8 mouse cellular contexts compared by ENCODE assay signal in genomic region chr10:46697363-46698246, GRCm38 (mm10).
DNase-seq lines count a peak whose midpoint lies in the region; ATAC-seq lines count a peak whose summit lies in the region.

No protein-coding gene starts in this region.

- H3K4me1 ChIP-seq in heart, embryonic 10.5 days, result no peaks in the 10 kb centered on the region
- 0 out of 2 replicates have a peak, but pooled peaks cover 7% of the 10 kb centered on the region for H3K4me1 ChIP-seq in embryonic facial prominence, embryonic 14.5 days (ENCODE audit: control insufficient read depth, insufficient read depth, low read length)
- no peaks in the 10 kb centered on the region for H3K4me1 ChIP-seq in hindbrain, embryonic 14.5 days (replicated peaks; ENCODE audit: control insufficient read depth, insufficient read depth, low read length)
- no peaks in the 10 kb centered on the region for H3K4me1 ChIP-seq in lung, embryonic 15.5 days
- no peaks in the 10 kb centered on the region for H3K4me1 ChIP-seq in stomach, embryonic 14.5 days (ENCODE audit: control insufficient read depth, insufficient read depth, low read length)

- H3K4me3 ChIP-seq in heart, embryonic 10.5 days, result no peak overlapping the region
- no peak overlapping the region for H3K4me3 ChIP-seq in embryonic facial prominence, embryonic 14.5 days (ENCODE audit: low read depth, low read length)
- H3K4me3 ChIP-seq in hindbrain, embryonic 14.5 days (replicated peaks; ENCODE audit: low read length), result no peak overlapping the region
- H3K4me3 ChIP-seq in lung, embryonic 15.5 days, result no peak overlapping the region
- no peak overlapping the region for H3K4me3 ChIP-seq in stomach, embryonic 14.5 days (ENCODE audit: low read depth, low read length)

- H3K36me3 ChIP-seq in heart, embryonic 10.5 days, result no peaks in the 10 kb centered on the region
- no peaks in the 10 kb centered on the region for H3K36me3 ChIP-seq in embryonic facial prominence, embryonic 14.5 days (ENCODE audit: control insufficient read depth, insufficient read depth, low read length)
- H3K36me3 ChIP-seq in hindbrain, embryonic 14.5 days (replicated peaks; ENCODE audit: control insufficient read depth, insufficient read depth), result no peaks in the 10 kb centered on the region
- no peaks in the 10 kb centered on the region for H3K36me3 ChIP-seq in lung, embryonic 15.5 days
- no peaks in the 10 kb centered on the region for H3K36me3 ChIP-seq in stomach, embryonic 14.5 days (ENCODE audit: control insufficient read depth, insufficient read depth, low read length)

- H3K9ac ChIP-seq in embryonic facial prominence, embryonic 14.5 days (ENCODE audit: low read depth, low read length), result no peak overlapping the region
- H3K9ac ChIP-seq in hindbrain, embryonic 14.5 days, result no peak overlapping the region
- H3K9ac ChIP-seq in lung, embryonic 15.5 days, result no peak overlapping the region
- H3K9ac ChIP-seq in stomach, embryonic 14.5 days (replicated peaks; ENCODE audit: low read depth, low read length), result no peak overlapping the region

- H3K9me3 ChIP-seq in heart, embryonic 10.5 days, result no peaks in the 10 kb centered on the region
- H3K9me3 ChIP-seq in embryonic facial prominence, embryonic 14.5 days (ENCODE audit: control insufficient read depth, low read length), result no peaks in the 10 kb centered on the region
- H3K9me3 ChIP-seq in hindbrain, embryonic 14.5 days (ENCODE audit: control insufficient read depth, low read length), result no peaks in the 10 kb centered on the region
- no peaks in the 10 kb centered on the region for H3K9me3 ChIP-seq in lung, embryonic 15.5 days
- no peaks in the 10 kb centered on the region for H3K9me3 ChIP-seq in stomach, embryonic 14.5 days (ENCODE audit: control insufficient read depth, low read depth, low read length)

- peak; percentile 36 to 52 for DNase-seq in heart, adult 18-20 months
- DNase-seq in heart, embryonic 10.5 days (ENCODE audit: low spot score), result no peak
- DNase-seq in ZHBTc4 (ENCODE audit: low read depth, low spot score), result peak; percentile 14
- DNase-seq in embryonic facial prominence, embryonic 14.5 days (ENCODE audit: low spot score), result peak; percentile 90
- peak; percentile 76 for DNase-seq in hindbrain, embryonic 14.5 days (ENCODE audit: low spot score)
- no peak for DNase-seq in gastrocnemius, postnatal 14 days

- H3K27ac ChIP-seq in heart, embryonic 10.5 days, result no peak overlapping the region
- H3K27ac ChIP-seq in embryonic facial prominence, embryonic 14.5 days (replicated peaks; ENCODE audit: low read depth, low read length), result no peak overlapping the region
- peak overlapping the region; percentile 45; the same call in 1 of the 2 replicates for H3K27ac ChIP-seq in hindbrain, embryonic 14.5 days
- no peak overlapping the region for H3K27ac ChIP-seq in lung, embryonic 15.5 days
- no peak overlapping the region for H3K27ac ChIP-seq in stomach, embryonic 14.5 days (ENCODE audit: low read length)

- intact Hi-C loops in gastrocnemius, postnatal 14 days (cut with DNase I; ENCODE audit: low total_unique reads), result no loop called here

- peak; percentile 79 for ATAC-seq in embryonic facial prominence, embryonic 14.5 days (ENCODE audit: low read depth)
- ATAC-seq in hindbrain, embryonic 14.5 days (ENCODE audit: low FRiP score), result peak; percentile 95
- ATAC-seq in lung, embryonic 15.5 days (ENCODE audit: borderline replicate concordance, extremely low read depth, low FRiP score, low TSS enrichment), result peak; percentile 85; the same call in 1 of the 2 replicates
- peak; percentile 82; the same call in 1 of the 2 replicates for ATAC-seq in stomach, embryonic 14.5 days (ENCODE audit: insufficient number of reproducible peaks, insufficient read depth, low FRiP score, low read depth)

- no peaks in the 10 kb centered on the region for H3K27me3 ChIP-seq in heart, embryonic 10.5 days (ENCODE audit: insufficient read depth, poor library complexity, severe bottlenecking)
- H3K27me3 ChIP-seq in embryonic facial prominence, embryonic 14.5 days (replicated peaks; ENCODE audit: control insufficient read depth, insufficient read depth, low read length), result no peaks in the 10 kb centered on the region
- no peaks in the 10 kb centered on the region for H3K27me3 ChIP-seq in hindbrain, embryonic 14.5 days (ENCODE audit: control insufficient read depth, insufficient read depth, low read length)
- no peaks in the 10 kb centered on the region for H3K27me3 ChIP-seq in lung, embryonic 15.5 days
- no peaks in the 10 kb centered on the region for H3K27me3 ChIP-seq in stomach, embryonic 14.5 days (ENCODE audit: control insufficient read depth, insufficient read depth, low read length)

- 60% methylated on average over 2 of the region's 2 CpGs for WGBS in heart, embryonic 10.5 days
- 25% methylated on average over 2 of the region's 2 CpGs for WGBS in embryonic facial prominence, embryonic 14.5 days
- WGBS in hindbrain, embryonic 14.5 days, result 39% methylated on average over 2 of the region's 2 CpGs
- WGBS in lung, embryonic 15.5 days, result 29% methylated on average over 2 of the region's 2 CpGs
- 36% methylated on average over 2 of the region's 2 CpGs for WGBS in stomach, embryonic 14.5 days

- H3K4me2 ChIP-seq in embryonic facial prominence, embryonic 14.5 days (ENCODE audit: low read depth, low read length), result no peak overlapping the region
- H3K4me2 ChIP-seq in hindbrain, embryonic 14.5 days (replicated peaks), result no peak overlapping the region
- H3K4me2 ChIP-seq in lung, embryonic 15.5 days, result no peak overlapping the region
- no peak overlapping the region for H3K4me2 ChIP-seq in stomach, embryonic 14.5 days (replicated peaks; ENCODE audit: low read depth, low read length)

Comparison
In these comparisons a context has a peak if more than half of its experiments do, and no peak if none do; other contexts are left out.
1. DNase-seq: peak in heart, adult 18-20 months (2 of 2), ZHBTc4 (single experiment), embryonic facial prominence, embryonic 14.5 days (single experiment) and hindbrain, embryonic 14.5 days (single experiment); none in heart, embryonic 10.5 days (single experiment) and gastrocnemius, postnatal 14 days (single experiment).
2. Peak in every context shown above with its lines, with median percentiles within 50 percentile points of each other: ATAC-seq.